Mouse (Mus musculus): ENCODE data around the gene Aatf. TPM values are rescaled to one million over a fixed set of nuclear protein-coding genes. Genes with fewer than 3 reads are reported as not detected.
A peak's percentile ranks its signal among the peaks of the same experiment; 100 is the strongest.

Aatf gene
- polyA plus RNA-seq, 1 experiment from 2014 or later: 39.1 TPM

- no peaks in the 10 kb centered on the region for H3K36me3 ChIP-seq (ENCODE audit: control insufficient read depth, insufficient read depth, low read length)
- H3K9ac ChIP-seq (ENCODE audit: low read length): no peak overlapping the region
- no peak overlapping the region for H3K27ac ChIP-seq (ENCODE audit: low read length)
- peaks cover 19% of the 10 kb centered on the region for H3K4me1 ChIP-seq (replicated peaks; ENCODE audit: control insufficient read depth, insufficient read depth, low read length)
- H3K9me3 ChIP-seq (ENCODE audit: control insufficient read depth, low read length): no peaks in the 10 kb centered on the region
- no peak overlapping the region for H3K4me2 ChIP-seq (ENCODE audit: low read depth, low read length)
- ATAC-seq (ENCODE audit: low read depth): 0 out of 2 replicates have a peak, but pooled peaks have one; percentile 63
- no peak overlapping the region for H3K4me3 ChIP-seq (ENCODE audit: low read length)
- peaks cover 84% of the 10 kb centered on the region for H3K27me3 ChIP-seq (ENCODE audit: control insufficient read depth, insufficient read depth, low read depth, low read length)
- 3% methylated on average over 14 of the region's 14 CpGs for WGBS
These were observed 16.7 kb upstream of the Aatf start for GRCm38 (mm10) chr11:84529797-84530703.

GRCm38 (mm10) chr11:84529143-84529755, 15.9 kb upstream of the Aatf start:
- Histone ChIP-seq H3K4me3 (ENCODE audit: low read length) (no peak overlapping the region), H3K36me3 (ENCODE audit: control insufficient read depth, insufficient read depth, low read length) (no peaks in the 10 kb centered on the region), H3K9me3 (ENCODE audit: control insufficient read depth, low read length) (no peaks in the 10 kb centered on the region), H3K27me3 (ENCODE audit: control insufficient read depth, insufficient read depth, low read depth, low read length) (peaks cover 91% of the 10 kb centered on the region), H3K4me2 (ENCODE audit: low read depth, low read length) (no peak overlapping the region), H3K9ac (ENCODE audit: low read length) (no peak overlapping the region), H3K4me1 (replicated peaks; ENCODE audit: control insufficient read depth, insufficient read depth, low read length) (peaks cover 25% of the 10 kb centered on the region), H3K27ac (ENCODE audit: low read length) (no peak overlapping the region)
- WGBS: under 1% methylated on average over 24 of the region's 24 CpGs
- no peak for ATAC-seq (ENCODE audit: low read depth)

GRCm38 (mm10) chr11:84526976-84527860, 13.9 kb upstream of the Aatf start:
- H3K4me1 ChIP-seq (replicated peaks; ENCODE audit: control insufficient read depth, insufficient read depth, low read length): peaks cover 37% of the 10 kb centered on the region
- no peak overlapping the region for H3K9ac ChIP-seq (ENCODE audit: low read length)
- H3K27me3 ChIP-seq (ENCODE audit: control insufficient read depth, insufficient read depth, low read depth, low read length): peaks cover 97% of the 10 kb centered on the region
- 3% methylated on average over 29 of the region's 29 CpGs for WGBS
- no peaks in the 10 kb centered on the region for H3K36me3 ChIP-seq (ENCODE audit: control insufficient read depth, insufficient read depth, low read length)
- H3K4me3 ChIP-seq (ENCODE audit: low read length): no peak overlapping the region
- no peak overlapping the region for H3K4me2 ChIP-seq (ENCODE audit: low read depth, low read length)
- no peak overlapping the region for H3K27ac ChIP-seq (ENCODE audit: low read length)
- no peak for ATAC-seq (ENCODE audit: low read depth)
- no peaks in the 10 kb centered on the region for H3K9me3 ChIP-seq (ENCODE audit: control insufficient read depth, low read length)

GRCm38 (mm10) chr11:84526451-84526850, 13.1 kb upstream of the Aatf start:
- peak overlapping the region; percentile 86; the same call in 1 of the 2 replicates for H3K4me2 ChIP-seq (ENCODE audit: low read depth, low read length)
- no peak overlapping the region for H3K27ac ChIP-seq (ENCODE audit: low read length)
- peaks cover 39% of the 10 kb centered on the region for H3K4me1 ChIP-seq (replicated peaks; ENCODE audit: control insufficient read depth, insufficient read depth, low read length)
- under 1% methylated on average over 10 of the region's 10 CpGs for WGBS
- peak overlapping the region; percentile 56 for H3K4me3 ChIP-seq (ENCODE audit: low read length)
- no peak for ATAC-seq (ENCODE audit: low read depth)
- no peaks in the 10 kb centered on the region; the same call in 1 of the 2 replicates for H3K9me3 ChIP-seq (ENCODE audit: control insufficient read depth, low read length)
- H3K36me3 ChIP-seq (ENCODE audit: control insufficient read depth, insufficient read depth, low read length): no peaks in the 10 kb centered on the region
- H3K27me3 ChIP-seq (ENCODE audit: control insufficient read depth, insufficient read depth, low read depth, low read length): peaks cover 99% of the 10 kb centered on the region
- H3K9ac ChIP-seq (ENCODE audit: low read length): no peak overlapping the region

- Histone ChIP-seq H3K4me3 (ENCODE audit: low read length) (peak within 1 kb of the TSS; percentile 56), H3K9me3 (ENCODE audit: control insufficient read depth, low read length) (no peaks in the 10 kb centered on the region; the same call in 1 of the 2 replicates), H3K36me3 (ENCODE audit: control insufficient read depth, insufficient read depth, low read length) (no peaks in the 10 kb centered on the region), H3K4me1 (replicated peaks; ENCODE audit: control insufficient read depth, insufficient read depth, low read length) (peaks cover 39% of the 10 kb centered on the region), H3K9ac (ENCODE audit: low read length) (peak within 1 kb of the TSS; percentile 31; the same call in 1 of the 2 replicates), H3K27me3 (ENCODE audit: control insufficient read depth, insufficient read depth, low read depth, low read length) (peaks cover 99% of the 10 kb centered on the region), H3K27ac (ENCODE audit: low read length) (no peak within 1 kb of the TSS), H3K4me2 (ENCODE audit: low read depth, low read length) (peak within 1 kb of the TSS; percentile 86)
- ATAC-seq (ENCODE audit: low read depth): peak; percentile 44; the same call in 1 of the 2 replicates
- under 1% methylated on average over 64 of the region's 64 CpGs for WGBS
These were observed 12.3 kb upstream of the Aatf start, which contains the start of gene Lhx1 for GRCm38 (mm10) chr11:84525421-84526274. Gene Lhx1 (minus strand): TSS chr11:84525535.

- peak overlapping the region; percentile 86 for H3K4me2 ChIP-seq (ENCODE audit: low read depth, low read length)
- H3K27ac ChIP-seq (ENCODE audit: low read length): no peak overlapping the region
These were observed 11.4 kb upstream of the Aatf start for GRCm38 (mm10) chr11:84524511-84525270.

GRCm38 (mm10) chr11:84523841-84524510, 10.7 kb upstream of the Aatf start:
- peaks cover 32% of the 10 kb centered on the region for H3K4me1 ChIP-seq (replicated peaks; ENCODE audit: control insufficient read depth, insufficient read depth, low read length)
- H3K27ac ChIP-seq (ENCODE audit: low read length): no peak overlapping the region
- H3K27me3 ChIP-seq (ENCODE audit: control insufficient read depth, insufficient read depth, low read depth, low read length): peaks cover 99% of the 10 kb centered on the region
- H3K4me2 ChIP-seq (ENCODE audit: low read depth, low read length): no peak overlapping the region
- WGBS: 1% methylated on average over 35 of the region's 35 CpGs
- H3K9ac ChIP-seq (ENCODE audit: low read length): no peak overlapping the region
- H3K9me3 ChIP-seq (ENCODE audit: control insufficient read depth, low read length): no peaks in the 10 kb centered on the region; the same call in 1 of the 2 replicates
- ATAC-seq (ENCODE audit: low read depth): no peak
- H3K36me3 ChIP-seq (ENCODE audit: control insufficient read depth, insufficient read depth, low read length): no peaks in the 10 kb centered on the region
- H3K4me3 ChIP-seq (ENCODE audit: low read length): peak overlapping the region; percentile 56

More at GRCm38 (mm10) chr11:84524511-84525270, 11.4 kb upstream of the Aatf start:
- Histone ChIP-seq H3K4me3 (ENCODE audit: low read length) (peak overlapping the region; percentile 56), H3K9me3 (ENCODE audit: control insufficient read depth, low read length) (no peaks in the 10 kb centered on the region; the same call in 1 of the 2 replicates), H3K4me1 (replicated peaks; ENCODE audit: control insufficient read depth, insufficient read depth, low read length) (peaks cover 37% of the 10 kb centered on the region), H3K9ac (ENCODE audit: low read length) (no peak overlapping the region), H3K27me3 (ENCODE audit: control insufficient read depth, insufficient read depth, low read depth, low read length) (peaks cover 99% of the 10 kb centered on the region), H3K36me3 (ENCODE audit: control insufficient read depth, insufficient read depth, low read length) (no peaks in the 10 kb centered on the region)
- WGBS: under 1% methylated on average over 48 of the region's 48 CpGs
- ATAC-seq (ENCODE audit: low read depth): 0 out of 2 replicates have a peak, but pooled peaks have one; percentile 27

Data from lung, embryonic 16.5 days (tissue).